Mouse (Mus musculus) right cerebral cortex, postnatal 10 days (tissue): ENCODE measurements around the gene Nap1l1.
"Not testable (repeated sequence)": the region's sequence is repeated elsewhere in the genome, so short reads cannot be mapped to it uniquely, and the experiment has no call there.

Experiments
- DNase-seq, 2 experiments: peaks; one replicate each; pipeline ENCODE4 v3.0.0; 2021; ENCODE audit warnings: low spot score in 2 of 2

Gene Nap1l1

DNA sequence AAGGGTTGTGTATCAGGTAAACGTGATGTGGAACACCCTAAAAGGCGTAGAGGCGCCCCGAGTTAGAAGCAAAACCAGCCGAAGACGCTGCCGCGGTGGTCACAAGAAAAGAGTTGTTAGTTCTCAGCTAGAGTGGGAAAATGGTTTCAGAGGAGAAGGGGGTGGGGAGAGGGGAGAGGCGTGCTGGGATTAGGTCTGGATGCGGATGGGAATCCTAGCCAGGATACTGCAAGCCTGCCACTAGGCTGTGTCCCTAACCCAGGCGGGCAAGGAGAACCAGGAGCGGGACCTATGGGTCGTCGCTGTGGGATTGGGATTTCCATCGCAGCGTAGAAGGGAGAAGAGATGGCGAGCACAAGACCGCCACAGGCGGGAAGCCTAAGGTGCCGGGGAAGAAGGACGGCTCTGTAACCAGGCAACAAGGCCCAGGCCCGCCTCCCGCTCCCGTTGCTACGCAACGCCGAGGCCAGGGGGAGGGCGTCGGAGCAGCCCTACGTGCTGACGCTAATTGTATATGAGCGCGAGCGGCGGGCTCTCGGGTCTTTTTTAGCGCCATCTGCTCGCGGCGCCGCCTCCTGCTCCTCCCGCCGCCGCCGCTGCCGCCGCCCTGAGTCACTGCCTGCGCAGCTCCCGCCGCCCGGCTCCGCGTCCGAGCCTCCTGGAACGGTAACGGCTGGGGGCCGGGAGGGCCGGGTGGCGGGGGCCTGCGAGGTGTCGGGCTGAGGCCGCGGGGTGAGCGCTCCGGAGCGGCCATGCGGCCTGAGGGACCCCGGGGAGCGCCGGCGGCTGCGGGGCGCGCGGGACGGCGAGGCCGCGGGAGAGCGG lies at the start of gene Nap1l1:
TSS of gene Nap1l1 (plus strand) at position 538 of the 825 bp plus-strand sequence.
- DNase-seq, result peak; percentile 98 to 99

DNA sequence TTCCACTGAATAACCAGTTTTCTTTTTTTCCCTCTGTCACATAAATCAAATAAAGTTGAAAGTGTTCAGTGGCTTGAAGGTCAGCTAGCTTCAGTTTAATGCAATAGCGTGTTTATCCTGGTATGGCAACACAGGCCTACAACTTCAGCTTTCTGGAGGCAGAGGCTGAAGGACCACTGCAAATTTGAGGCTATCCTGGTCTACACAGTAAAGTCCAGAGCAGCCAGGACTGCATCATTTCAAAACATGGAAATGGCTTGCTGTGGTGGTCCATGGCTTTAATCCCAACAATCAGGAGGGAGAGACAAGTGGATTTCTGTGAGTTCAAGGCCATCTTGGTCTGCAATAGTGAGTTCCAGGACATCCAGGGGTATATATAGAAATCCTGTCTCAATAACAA lies 46.5 kb upstream of the Nap1l1 start:
- no peak for DNase-seq

DNA sequence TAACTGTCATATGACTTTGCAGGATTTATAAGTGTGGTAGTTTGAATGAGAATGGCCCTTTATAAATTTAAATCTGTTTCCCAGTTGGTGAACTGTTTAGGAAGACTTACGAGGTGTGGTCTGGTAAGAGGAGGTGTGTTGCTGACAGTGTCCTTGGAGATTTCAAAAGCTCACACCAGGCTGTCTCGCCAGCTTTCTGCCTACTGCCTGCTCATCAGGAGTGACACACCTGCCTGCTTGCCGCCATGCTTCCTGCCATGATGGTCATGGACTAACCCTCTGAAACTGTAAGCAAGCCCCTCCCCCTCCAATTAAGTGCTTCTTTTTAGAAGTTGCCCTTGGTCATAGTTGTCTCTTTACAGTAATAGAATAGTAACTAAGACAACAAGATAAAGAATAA lies 39.5 kb upstream of the Nap1l1 start:
- DNase-seq, result no peak

DNA sequence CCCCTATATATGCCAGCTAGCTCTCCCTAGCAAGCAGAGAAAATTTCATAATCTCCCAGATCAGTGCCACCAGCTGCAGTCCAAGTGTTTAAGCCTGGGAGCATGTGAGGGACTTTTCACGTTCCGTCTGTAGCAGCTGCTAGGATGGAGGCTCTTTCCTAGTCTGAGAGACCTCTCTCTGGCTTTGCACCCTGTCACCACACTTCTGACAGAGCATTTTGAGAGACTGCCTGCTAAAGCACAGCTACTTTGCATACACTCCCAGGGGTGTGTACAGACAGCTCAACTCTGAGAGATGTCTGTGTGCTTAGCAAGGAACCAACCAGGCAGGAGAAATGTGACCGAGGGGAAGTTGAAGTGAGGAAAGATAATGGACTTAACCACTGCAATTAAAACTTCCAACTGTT lies 32.0 kb upstream of the Nap1l1 start:
- DNase-seq, result no peak

DNA sequence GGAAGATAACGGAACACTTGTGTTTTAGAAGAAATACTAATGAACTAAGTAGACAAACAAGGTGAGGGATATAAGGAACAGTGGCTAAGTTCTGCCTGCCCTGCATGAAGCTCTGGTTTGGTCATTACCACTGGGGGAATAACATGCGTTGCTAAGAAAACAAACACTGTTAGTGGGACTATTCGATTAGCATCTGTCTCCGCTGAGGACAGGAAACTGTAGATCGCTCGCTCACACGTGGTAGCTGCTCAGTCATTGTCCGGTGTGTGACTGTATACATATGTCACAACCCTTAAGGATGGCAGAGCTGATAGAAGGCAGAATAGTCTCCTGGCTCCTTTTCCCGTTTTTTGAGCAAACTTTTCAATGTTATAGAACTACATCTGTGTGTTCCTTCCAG lies 28.8 kb upstream of the Nap1l1 start:
- DNase-seq, result no peak

DNA sequence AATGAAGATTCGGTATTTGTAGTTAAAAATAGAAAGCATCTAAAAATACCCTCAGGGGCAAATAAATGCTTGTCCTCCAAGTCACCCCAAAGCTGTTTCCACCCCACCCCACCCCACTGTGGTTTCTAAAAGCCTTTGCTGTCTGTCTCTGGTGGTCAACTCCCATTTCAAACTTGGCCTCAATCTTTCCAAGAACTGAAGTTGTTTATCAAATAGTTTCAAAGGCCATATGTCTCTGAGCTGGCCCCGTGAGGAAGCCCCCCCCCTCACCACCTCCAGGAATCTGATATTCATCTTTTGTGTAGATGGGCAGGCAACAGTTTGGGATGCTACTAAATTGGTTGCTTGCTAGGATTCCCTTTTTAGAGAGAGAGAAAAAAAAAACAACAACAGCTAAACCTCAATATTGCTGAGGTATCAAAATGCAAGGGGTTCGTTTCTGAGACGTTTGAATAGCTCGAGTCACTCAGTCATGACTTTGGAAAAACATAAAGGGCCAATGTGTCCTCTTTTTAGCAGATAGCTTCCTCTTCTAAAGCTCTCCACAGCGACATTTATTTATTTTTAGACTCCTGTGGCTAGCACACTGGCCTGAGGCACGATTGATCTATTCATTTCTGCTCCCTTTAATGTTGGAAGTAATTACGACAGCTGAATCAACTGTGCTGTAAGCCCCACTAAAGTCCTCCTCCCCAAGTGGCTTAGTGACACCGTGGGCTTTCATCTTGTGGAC lies 26.9 kb upstream of the Nap1l1 start:
- no peak for DNase-seq

DNA sequence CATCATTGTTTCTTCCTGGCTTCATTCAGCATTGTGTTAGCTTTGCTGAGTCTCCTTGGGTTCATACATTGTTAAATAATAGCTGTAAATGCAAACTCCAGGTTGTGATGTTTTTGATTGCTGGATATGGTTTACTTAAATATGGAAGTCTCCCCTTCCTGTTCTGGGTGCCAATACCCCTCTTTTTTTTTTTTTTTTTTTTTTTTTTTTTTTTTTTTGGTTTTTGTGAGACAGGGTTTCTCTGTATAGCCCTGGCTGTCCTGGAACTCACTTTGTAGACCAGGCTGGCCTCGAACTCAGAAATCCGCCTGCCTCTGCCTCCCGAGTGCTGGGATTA lies 26.4 kb upstream of the Nap1l1 start:
- DNase-seq, result not testable (repeated sequence)

DNA sequence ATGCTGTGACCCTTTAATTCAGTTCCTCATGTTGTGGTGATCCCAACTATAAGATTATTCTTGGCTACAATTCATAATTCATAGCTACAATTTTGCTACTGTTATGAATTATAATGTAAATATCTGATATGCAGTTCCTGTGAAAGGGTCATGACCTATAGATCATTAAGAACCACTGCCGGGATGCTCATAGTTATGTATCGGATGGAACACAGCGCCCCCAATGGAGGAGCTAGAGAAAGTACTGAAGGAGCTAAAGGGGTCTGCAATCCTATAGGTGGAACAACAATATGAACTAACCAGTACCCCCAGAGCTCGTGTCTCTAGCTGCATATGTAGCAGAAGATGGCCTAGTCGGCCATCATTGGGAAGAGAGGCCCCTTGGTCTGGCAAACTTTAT lies 23.4 kb upstream of the Nap1l1 start:
- not testable (repeated sequence) for DNase-seq

DNA sequence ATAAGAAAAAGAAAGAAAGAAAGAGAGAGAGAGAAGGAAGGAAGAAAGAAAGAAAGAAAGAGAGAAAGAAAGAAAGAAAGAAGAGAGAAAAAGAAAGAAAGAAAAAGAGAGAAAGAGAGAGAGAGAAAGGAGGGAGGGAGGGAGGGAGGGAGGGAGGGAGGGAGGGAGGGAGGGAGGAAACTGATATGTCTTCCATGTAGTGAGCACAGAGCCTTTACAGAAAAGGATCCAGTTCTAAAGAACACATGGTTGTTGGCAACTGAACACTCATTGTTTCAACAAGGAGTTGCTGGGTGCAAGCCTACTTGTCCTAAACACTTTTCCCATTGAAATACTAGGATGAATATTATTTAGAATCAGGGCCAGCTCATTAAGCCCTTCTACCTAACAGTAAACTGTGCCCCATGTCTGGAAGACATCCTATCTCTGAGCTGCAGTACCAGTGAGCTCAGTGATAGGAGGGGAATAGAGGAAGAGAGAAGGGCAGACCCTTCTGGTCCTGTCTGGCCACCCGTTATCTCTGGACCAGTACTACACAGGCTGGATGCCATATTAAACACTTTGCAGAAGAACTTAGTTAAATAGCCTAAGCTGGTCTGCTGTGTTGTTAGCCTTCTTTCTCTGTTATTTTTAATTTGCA lies 21.2 kb upstream of the Nap1l1 start:
- no peak for DNase-seq

DNA sequence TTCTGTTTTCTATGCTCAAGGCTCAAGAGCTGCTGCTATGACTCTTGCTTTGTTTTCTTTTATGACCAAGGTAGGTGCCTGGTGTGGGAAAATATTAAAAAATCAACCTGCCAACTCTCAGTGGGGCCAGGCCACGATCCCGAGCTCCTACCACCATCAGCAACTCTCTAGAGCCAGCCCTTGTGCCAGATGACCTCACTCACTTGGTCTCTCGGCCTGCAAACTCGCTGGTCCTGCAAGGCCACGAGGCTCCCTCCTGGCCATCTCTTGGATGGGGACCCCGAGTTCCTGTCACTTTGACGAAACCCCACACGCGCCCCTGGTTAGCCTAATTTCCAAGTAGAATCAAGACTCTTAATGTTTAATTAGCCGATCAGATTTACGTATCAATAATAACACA lies 20.6 kb upstream of the Nap1l1 start:
- DNase-seq, result no peak

DNA sequence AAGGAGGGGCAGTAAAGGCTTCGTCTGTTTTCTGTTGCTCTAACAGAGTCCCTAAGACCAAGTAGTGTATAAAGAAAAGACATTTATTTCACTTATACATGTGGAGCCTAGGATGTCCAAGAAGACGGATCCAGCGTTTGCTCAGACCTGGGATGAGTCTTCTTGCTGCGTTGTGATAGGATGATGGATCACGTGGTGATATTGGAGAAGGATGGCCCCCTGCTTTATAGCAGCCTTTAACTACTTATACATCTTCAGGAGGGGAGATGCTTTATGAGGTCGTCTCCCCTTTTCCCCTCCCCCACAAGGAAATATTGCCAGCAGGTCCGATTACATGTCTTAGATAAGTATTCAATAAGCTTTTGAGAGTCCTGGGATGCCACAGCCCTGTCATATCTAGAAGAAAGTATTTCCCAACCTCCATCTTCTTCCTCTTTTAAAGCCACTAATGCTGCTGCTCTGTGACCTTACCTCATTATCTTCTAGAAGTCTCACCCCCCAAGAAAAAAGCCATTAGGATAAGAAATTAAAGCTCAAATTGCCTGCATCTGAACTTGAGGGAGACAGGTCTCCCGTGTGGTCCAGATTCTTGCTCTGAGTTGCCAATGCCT lies 18.2 kb upstream of the Nap1l1 start:
- DNase-seq, result no peak

DNA sequence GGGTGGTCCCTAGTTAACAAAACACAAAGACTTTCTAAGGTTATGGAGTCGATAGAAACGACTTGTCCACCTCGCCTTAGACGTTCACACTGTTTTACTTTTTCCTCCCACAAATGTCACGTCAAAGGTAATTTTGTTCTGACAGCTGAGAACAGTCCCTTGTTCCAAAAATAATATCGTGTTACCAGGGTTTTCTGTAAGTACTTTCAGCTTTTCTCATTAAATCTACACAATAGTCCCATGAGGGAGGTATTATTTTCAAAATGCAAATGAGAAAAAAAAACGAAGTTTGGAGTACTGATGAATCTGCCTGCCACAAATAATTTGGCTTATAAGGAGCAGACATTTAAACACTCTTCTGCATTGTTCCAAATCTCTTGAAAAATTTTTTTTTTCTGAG lies 14.9 kb upstream of the Nap1l1 start:
- no peak for DNase-seq

DNA sequence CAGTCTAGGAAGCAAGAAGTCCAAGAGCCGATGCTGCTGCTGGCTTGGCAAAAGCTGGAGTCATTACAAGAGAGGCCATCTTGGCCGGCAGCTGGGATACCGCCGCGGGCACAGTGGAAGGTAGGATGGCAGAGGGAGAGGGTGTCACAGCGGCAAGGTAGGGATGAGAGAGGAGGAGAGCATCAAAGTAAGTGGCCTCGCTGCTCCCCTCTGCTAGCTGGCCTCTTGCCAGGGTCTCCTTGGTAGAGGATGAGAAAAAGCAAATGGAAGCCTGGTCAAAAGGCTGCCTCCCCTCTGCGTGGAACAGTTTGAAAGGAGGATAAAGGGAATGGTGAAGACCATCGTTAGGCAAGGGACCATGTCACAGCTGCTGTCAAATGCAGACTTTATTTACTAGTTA lies 14.0 kb upstream of the Nap1l1 start:
- no peak for DNase-seq

DNA sequence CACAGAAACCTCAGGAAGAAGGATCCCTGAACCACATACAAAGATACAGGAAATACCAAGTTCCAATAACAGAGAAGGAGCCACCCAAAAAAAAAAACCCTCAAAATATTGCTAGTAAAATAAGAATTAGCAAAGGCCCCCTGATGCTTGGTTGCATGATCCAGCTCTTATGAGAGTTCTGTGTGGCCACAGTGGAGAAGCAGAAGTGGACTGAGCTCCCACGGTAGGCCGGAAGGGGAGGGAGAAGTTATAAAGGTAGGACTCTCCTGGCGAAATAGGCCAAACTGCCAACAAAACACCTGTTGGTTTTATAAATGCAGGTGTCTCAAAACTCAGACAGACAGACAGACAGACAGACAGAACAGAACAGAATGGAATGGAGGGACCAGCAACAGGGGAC lies 13.1 kb upstream of the Nap1l1 start:
- no peak for DNase-seq

DNA sequence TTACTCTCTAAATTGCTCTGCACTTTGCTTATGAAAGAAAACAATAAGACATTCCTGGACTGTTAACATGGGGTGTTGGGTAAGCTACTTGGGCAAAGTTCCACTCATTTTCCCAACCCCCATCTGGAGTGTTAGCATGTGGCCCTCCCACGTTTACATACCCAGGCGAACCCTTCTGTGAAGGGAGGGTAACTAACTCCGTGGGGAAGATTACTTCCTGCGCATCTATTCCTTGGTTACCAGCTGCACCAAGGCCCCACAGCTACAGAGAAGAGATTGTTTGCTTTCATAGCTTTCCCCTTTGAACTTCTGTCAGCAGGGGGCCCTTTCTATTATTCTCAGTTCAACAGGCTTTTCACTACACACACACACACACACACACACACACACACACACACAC lies 12.6 kb upstream of the Nap1l1 start:
- peak in 1 of 2 experiments; percentile 26 for DNase-seq

DNA sequence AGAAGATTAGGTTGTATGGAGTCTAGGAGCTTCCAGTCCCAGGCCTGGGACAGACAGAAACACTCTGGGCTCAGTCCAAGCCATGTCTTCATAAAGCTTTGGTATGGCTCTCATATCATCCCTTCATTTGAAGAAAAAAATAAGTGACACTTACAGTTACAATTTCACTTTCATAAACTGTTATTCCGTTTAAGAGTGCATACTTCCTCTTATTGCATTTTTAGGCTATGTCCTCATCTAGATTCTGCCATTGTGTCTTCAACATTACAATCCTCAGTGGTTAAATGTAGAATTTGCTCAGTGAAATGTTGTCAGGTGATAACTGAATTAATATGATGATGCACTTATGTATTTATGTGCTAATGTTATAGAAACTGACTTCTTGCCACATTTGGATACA lies 8.2 kb upstream of the Nap1l1 start:
- DNase-seq, result no peak

DNA sequence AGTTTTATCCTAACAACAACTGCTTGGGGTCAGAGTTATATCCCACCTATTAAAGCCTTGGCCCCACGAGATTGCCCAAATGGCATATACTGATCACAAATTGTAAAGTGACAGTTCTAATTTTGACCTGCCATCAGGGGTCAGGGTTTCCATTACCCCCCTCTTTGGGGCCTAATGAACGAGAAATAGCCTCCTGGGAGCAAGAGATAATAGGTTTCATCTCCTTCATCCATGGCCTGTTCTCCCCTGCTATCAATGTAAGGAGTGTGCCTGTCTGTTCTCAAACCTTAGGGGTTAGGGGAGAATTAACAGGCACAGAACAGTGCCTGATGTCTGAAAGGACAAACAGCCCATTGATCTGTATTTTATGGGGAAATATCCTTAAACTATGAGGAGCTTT lies 7.6 kb upstream of the Nap1l1 start:
- no peak for DNase-seq

DNA sequence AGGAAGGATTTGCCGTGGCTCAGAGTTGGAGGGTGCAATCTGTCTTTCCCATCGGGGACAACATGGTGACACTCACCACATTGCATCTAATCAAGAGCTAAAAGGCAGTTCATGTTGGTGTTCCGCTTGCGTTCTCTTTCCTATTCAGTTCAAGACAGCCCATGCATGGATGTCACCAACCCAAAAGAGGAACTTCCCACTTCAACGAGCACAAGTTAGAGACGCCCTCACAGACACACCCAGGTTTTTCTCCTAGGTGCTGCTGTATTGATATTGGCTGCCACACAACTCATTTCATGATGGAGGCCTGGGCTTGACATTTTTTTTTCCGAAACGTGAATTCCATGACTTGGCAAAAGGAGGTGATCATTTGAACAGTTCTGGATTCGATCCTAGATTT lies 1.9 kb upstream of the Nap1l1 start:
- no peak for DNase-seq

DNA sequence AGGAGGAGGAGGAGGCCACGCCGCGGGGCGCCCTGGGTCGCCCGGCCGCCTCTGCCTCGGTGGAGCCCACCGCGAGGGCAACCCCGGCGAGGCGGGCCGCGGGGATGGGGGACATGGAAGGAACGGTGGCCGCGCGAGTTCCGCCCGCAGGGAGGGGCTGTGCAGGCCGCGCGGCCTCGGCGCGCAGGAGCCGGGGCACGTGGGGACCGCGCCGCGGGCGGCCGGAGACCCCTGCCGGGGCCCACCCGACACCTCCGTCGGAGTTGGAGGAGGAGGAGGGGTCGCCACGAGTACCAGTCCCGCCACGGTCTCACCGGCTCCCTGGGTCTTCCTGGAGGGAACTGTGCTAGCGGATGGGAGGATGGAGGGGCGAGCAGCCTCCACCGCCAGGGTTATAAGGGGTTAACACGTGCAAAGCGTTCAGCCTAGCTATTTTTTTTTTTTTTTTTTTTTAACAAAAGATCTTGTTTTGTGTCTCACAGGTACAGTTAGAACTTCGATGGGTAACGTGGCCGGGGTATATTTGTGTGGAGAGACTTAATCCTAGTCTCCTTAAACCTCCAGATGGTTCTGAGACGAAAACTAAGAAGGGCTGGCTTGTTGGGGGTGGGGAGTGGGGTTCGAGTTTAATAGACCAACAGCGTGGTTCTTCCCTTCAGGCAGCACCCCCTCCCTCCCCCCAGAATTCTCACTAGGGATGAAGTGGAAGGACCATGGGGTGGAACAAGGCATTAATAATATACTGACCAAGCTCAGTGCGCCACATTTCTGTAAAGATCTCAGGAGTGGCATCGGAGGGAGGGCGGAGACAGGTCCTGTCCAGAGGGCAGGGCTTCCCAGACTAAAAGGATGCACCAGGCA lies 718 bp downstream of the Nap1l1 start:
- peak; percentile 51 to 58 for DNase-seq

DNA sequence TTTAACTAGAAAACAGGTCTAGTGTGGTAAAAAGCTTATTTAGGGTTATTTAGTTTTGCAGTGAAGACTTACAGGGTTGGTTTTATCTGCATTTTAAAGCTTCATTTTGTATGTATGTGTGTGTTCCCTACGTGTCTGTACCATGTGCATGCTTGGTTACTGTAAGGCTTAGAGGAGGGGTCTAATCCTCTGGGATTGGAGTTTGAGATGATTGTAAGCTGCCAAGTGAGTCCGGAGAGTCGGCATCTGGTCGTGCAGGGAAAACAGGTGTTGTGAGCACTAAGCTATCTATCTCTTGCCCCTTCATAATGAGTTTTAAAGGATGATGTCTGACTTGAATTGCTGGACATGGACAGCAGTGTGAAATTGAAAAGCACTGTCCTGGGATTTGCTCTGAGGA lies 3.3 kb downstream of the Nap1l1 start:
- DNase-seq, result no peak

DNA sequence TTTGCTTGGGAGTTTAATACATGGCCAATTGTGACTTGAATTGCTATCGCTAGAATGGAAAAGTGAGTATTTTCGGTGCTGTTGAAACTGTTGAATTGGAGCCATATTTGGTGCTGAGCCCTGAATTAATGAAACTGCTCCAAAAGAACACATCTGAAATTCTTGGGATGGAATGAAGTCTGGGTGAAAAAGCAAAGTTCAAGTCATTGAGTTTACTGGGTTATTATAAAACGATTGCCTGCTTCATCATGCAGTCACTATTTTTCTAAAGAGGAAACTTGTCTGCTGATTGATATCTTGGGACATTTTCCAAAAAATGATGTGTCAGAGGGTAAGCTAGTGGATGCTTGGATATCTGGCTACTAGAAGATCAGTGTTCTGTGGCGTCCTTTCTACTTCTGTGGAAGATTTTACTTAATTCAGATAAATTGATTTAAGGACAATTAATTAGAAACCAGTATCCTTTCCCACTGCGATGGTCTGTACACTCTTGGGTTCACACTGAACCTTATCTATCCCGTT lies 4.0 kb downstream of the Nap1l1 start:
- no peak for DNase-seq
